Mouse (Mus musculus): ENCODE measurements around the gene Lztr1.

The Lztr1 gene

GRCm38 (mm10) chr16:17508546-17509239, at the start of gene Lztr1:
TSS of gene Lztr1 (plus strand) at chr16:17508688.
- peak; percentile 93 to 94 for DNase-seq (ENCODE audit: low spot score in 2 of 2)

DNA sequence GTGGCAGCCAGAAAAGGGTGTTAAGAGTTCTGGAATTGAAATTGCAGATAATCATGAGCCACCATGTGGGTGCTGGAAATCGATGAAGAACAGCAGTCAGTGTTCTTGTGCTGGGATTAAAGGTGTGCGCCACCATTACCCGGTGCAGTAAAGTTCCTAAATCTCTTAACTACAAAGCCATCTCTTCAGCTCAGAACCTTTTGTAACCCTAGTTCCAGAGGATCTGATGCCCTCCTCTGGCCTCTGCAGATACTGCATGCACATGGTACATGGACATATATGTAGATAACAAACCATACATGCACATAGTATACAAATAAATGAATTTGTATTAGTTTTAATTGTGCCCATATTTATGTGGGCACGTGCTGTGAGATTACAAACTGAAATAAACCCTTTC, 48.2 kb upstream of the Lztr1 start:
- no peak for DNase-seq (ENCODE audit: low spot score in 2 of 2)

- DNase-seq (ENCODE audit: low spot score in 2 of 2) = no peak
These were observed 46.9 kb upstream of the Lztr1 start for GRCm38 (mm10) chr16:17461596-17461995.

- DNase-seq (ENCODE audit: low spot score in 2 of 2) = no peak
These were observed 45.3 kb upstream of the Lztr1 start for GRCm38 (mm10) chr16:17463184-17463583.

- DNase-seq (ENCODE audit: low spot score in 2 of 2) = no peak
These were observed 41.4 kb upstream of the Lztr1 start for GRCm38 (mm10) chr16:17466875-17467663.

DNA sequence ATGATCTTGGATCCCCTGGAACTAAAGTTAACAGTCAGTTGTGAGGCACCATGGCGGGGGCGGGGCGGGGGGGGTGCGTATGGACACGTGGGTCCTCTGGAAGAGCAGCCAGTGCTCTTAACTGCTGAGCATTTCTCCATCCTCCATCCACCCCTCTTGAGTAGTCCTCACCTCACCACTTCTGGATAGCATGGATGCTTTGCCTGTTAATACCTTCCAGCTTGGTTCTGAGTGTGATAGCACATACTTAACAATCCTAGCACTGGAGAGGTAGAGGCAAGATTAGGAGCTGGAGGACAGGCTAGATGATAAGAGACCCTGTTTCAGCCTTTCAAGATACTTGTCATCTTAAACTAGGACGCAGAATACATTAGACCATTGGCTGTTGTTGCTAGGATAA, 36.0 kb upstream of the Lztr1 start:
- no peak for DNase-seq (ENCODE audit: low spot score in 2 of 2)

DNA sequence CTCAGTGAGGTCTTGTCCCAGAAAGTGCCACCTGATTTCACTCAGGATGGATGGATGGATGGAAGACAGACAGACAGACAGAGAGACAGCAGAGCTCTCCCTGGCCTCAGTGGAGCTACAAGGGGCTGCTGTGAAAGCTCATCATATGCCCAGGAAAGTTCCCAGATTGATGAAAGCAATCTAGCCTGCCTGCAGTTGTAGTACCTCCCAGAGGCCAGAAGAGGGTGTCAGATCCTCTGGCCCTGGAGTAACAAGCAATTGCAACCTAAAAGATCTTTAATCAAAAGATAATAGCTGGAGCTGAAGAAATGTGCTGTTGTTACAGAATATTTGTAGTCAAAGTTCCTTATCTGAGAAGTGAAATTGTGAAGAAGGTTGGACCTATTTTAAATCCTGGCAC, 34.4 kb upstream of the Lztr1 start:
- DNase-seq (ENCODE audit: low spot score in 2 of 2) = no peak

- DNase-seq (ENCODE audit: low spot score in 2 of 2) = no peak
These were observed 33.7 kb upstream of the Lztr1 start for GRCm38 (mm10) chr16:17474761-17475160.

DNA sequence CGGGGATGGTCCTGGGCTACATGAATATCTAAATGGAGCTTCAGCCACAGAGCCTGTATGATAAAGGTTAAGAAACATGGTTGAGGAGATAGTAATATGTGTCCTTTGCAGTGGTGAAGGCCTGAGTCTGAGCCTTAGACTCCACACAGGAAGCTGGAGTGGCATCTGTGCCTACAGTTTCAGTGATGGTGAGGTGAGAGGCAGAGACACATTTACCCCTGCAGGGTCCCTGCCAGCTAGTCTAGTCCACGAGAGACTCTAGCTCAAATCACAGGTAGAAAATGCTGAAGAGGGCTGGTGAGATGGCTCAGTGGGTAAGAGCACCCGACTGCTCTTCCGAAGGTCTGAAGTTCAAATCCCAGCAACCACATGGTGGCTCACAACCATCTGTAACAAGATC, 33.2 kb upstream of the Lztr1 start:
- no peak for DNase-seq (ENCODE audit: low spot score in 2 of 2)

- DNase-seq (ENCODE audit: low spot score in 2 of 2) = no peak
These were observed 30.1 kb upstream of the Lztr1 start for GRCm38 (mm10) chr16:17478331-17478943.

GRCm38 (mm10) chr16:17481465-17481864, 27.0 kb upstream of the Lztr1 start:
- DNase-seq (ENCODE audit: low spot score in 2 of 2) = no peak

- DNase-seq (ENCODE audit: low spot score in 2 of 2) = no peak
These were observed 22.0 kb upstream of the Lztr1 start for GRCm38 (mm10) chr16:17486505-17486904.

- no peak for DNase-seq (ENCODE audit: low spot score in 2 of 2)
These were observed 19.7 kb upstream of the Lztr1 start for GRCm38 (mm10) chr16:17488478-17489468.

GRCm38 (mm10) chr16:17489469-17490111, 18.9 kb upstream of the Lztr1 start, which contains the start of gene Aifm3:
TSS of gene Aifm3 (plus strand) at chr16:17489611.
- peak in 1 of 2 experiments; percentile 36 for DNase-seq (ENCODE audit: low spot score in 2 of 2)

DNA sequence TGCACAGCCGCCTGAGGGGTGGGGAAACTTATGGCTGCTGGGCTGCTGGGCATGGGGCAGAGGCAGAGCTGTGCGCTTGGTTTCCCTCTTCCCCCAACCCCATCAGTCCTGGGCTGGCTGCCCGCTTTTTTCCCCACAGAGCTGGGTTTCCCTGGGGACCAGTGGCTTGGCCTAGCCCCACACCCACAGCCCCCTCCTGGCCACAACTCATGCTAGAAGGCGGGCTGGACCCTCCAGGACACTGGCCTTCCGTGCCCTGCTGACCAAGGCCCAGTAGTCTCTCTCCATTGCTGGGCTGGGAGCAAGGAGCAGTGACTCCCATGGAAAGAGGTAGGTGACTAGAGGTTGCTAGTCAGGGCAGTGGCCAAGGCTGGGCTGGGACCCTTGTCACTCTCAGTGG, 17.3 kb upstream of the Lztr1 start:
- DNase-seq (ENCODE audit: low spot score in 2 of 2) = no peak

DNA sequence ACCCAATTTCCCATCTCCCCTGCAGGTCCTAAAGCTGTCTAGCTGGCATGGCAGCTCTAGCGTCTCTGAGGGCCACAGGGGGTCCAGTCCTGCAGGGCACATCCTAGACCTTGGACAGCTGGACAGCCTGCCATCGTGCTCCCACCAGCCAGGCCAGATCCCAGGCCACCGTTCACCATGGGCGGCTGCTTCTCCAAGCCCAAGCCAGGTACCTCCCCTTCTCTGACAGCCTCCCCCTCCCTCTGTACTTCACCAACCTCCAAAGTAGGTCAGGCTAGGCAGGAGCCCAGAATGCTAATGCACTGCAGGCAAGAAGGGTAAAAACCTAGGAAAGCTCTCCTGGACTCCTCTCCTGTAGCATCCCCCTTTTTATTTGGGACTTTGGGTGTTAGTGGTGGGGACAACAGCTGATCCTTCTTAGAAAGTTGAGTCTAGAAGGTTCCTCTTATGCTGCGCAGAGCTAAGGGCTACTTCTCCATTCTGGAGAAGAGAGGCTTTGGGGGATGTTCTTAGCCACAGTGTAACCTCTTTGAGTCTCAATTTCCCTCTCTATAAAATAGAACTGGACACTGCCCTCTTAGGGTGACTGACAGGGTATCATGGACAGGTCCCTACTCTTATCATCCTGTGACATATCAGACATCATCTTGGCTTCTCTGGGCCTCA, 16.5 kb upstream of the Lztr1 start:
- DNase-seq (ENCODE audit: low spot score in 2 of 2) = peak; percentile 48 to 51

GRCm38 (mm10) chr16:17496499-17497305, 11.8 kb upstream of the Lztr1 start:
- peak; percentile 84 to 95 for DNase-seq (ENCODE audit: low spot score in 2 of 2)

GRCm38 (mm10) chr16:17499249-17499883, 9.1 kb upstream of the Lztr1 start:
- no peak for DNase-seq (ENCODE audit: low spot score in 2 of 2)

- DNase-seq (ENCODE audit: low spot score in 2 of 2) = no peak
These were observed 5.8 kb upstream of the Lztr1 start for GRCm38 (mm10) chr16:17502681-17503080.
